Mouse (Mus musculus): ENCODE data around the gene Xpo6.

DNA sequence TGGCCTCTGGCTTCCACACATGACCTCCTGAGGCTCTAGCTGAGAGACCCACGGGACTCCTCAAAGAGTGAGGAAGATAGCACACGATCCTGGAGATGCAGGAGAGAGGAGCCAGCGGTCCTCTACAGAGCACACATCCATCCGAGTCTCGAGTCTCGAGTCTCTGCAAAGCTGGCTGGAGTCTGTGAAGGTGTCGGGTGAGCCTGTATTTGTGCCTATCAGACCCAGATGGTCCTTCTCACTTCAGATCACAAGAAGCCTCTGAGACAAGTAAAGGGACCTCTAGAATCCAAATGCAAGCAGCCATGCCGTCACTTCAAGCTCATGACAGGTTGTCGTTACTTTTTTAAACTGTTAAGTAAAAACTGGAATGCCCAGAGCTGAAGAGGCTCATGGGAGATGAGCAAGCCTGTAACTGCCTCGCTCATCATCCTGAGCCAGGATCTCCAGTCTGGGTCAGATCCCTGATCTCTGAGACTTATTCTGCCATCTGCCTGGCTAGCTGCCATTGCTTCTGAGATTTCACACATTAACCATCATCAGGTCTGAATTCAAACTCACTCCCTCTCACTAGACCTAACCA lies 142.9 kb downstream of the Xpo6 start:
- TF ChIP-seq CTCF (IDR thresholded peaks at IDR 0.05; ENCODE audit: borderline replicate concordance, extremely low read depth, insufficient read depth, insufficient read length) (no peak), POLR2A (IDR thresholded peaks at IDR 0.05; ENCODE audit: borderline replicate concordance, extremely low read depth, insufficient read depth, insufficient read length, poor library complexity, severe bottlenecking) (no peak)
